Mouse (Mus musculus) liver (tissue): Measurements from ENCODE around the gene Usp36.
A peak's percentile ranks its signal among the peaks of the same experiment; 100 is the strongest.

ENCODE experiments used
- DNase-seq: peaks from one replicate; pipeline ENCODE4 v3.0.0-alpha.2; 2020; ENCODE audit warnings: mixed read lengths

Usp36 gene

GRCm38 (mm10) chr11:118297967-118298366 is 7.9 kb upstream of the Usp36 start:
- no peak for DNase-seq

- DNase-seq: no peak
Observed at GRCm38 (mm10) chr11:118295026-118295425, 5.0 kb upstream of the Usp36 start.

- DNase-seq: no peak
Observed at GRCm38 (mm10) chr11:118292671-118293070, 2.6 kb upstream of the Usp36 start.

- no peak for DNase-seq
Observed at GRCm38 (mm10) chr11:118289562-118289961, 482 bp downstream of the Usp36 start.

- DNase-seq: no peak
Observed at GRCm38 (mm10) chr11:118289037-118289511, 970 bp downstream of the Usp36 start.

GRCm38 (mm10) chr11:118287573-118287972 is 2.5 kb downstream of the Usp36 start:
- DNase-seq: no peak

- DNase-seq: no peak
Observed at GRCm38 (mm10) chr11:118286434-118286833, 3.6 kb downstream of the Usp36 start.

- no peak for DNase-seq
Observed at GRCm38 (mm10) chr11:118285791-118286190, 4.3 kb downstream of the Usp36 start.

GRCm38 (mm10) chr11:118280218-118280617 is 9.8 kb downstream of the Usp36 start:
- DNase-seq: no peak

GRCm38 (mm10) chr11:118276328-118276727 is 13.7 kb downstream of the Usp36 start:
- DNase-seq: no peak

- DNase-seq: no peak
Observed at GRCm38 (mm10) chr11:118275092-118275491, 15.0 kb downstream of the Usp36 start.

GRCm38 (mm10) chr11:118269827-118270226 is 20.2 kb downstream of the Usp36 start:
- DNase-seq: peak; percentile 43

GRCm38 (mm10) chr11:118266666-118267046 is 23.4 kb downstream of the Usp36 start:
- DNase-seq: no peak

GRCm38 (mm10) chr11:118266044-118266665 is 23.9 kb downstream of the Usp36 start:
- DNase-seq: no peak

- DNase-seq: no peak
Observed at GRCm38 (mm10) chr11:118265621-118266020, 24.4 kb downstream of the Usp36 start.

- no peak for DNase-seq
Observed at GRCm38 (mm10) chr11:118263146-118263545, 26.9 kb downstream of the Usp36 start.

- no peak for DNase-seq
Observed at GRCm38 (mm10) chr11:118260081-118260480, 30.0 kb downstream of the Usp36 start.

GRCm38 (mm10) chr11:118259580-118259979 is 30.5 kb downstream of the Usp36 start:
- no peak for DNase-seq

- DNase-seq: no peak
Observed at GRCm38 (mm10) chr11:118256371-118256770, 33.7 kb downstream of the Usp36 start.

- no peak for DNase-seq
Observed at GRCm38 (mm10) chr11:118254159-118254951, 35.7 kb downstream of the Usp36 start.

- DNase-seq: no peak
Observed at GRCm38 (mm10) chr11:118253447-118254158, 36.4 kb downstream of the Usp36 start.

- no peak for DNase-seq
Observed at GRCm38 (mm10) chr11:118249012-118249383, 41.0 kb downstream of the Usp36 start.

GRCm38 (mm10) chr11:118248150-118249011 is 41.7 kb downstream of the Usp36 start, which contains the start of gene Cyth1:
TSS of gene Cyth1 (minus strand) at chr11:118248592.
- DNase-seq: peak; percentile 99
